Mouse (Mus musculus): Measurements from ENCODE around the gene Scp2.

Scp2 gene

DNA sequence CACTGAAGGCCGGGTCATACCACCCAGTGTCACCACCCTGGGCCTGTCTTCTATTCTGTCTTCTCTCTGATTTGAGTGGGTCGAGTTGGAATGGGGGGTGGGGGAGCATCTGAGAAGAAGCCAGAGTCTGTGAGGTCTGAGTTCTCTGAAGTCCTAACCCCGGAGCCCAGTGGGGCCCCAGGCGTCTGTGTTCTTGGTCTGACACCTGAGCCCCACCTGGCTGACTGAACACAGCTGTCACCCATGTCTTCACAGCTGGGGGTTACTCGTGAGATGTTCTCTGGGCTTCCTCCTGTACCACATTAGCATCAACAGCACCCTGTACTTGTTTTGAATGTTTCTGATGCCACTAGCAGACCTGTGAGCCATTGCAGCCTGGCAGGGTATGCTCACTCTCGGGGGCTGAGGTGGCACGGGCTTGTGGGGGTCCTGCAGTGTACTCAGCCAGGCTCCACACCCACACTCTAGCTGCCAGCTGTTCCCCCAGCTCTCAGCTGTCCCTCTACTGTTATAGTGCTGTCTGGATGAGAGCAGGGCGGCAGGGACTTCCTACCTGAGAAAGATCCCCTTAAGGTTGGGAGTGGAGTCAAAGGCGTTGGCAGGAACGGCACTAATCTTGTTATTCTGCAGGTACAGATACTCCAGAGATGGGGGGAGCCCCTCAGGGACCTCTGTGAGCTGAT lies 126.4 kb downstream of the Scp2 start:
- no peak for DNase-seq (ENCODE audit: low spot score)

DNA sequence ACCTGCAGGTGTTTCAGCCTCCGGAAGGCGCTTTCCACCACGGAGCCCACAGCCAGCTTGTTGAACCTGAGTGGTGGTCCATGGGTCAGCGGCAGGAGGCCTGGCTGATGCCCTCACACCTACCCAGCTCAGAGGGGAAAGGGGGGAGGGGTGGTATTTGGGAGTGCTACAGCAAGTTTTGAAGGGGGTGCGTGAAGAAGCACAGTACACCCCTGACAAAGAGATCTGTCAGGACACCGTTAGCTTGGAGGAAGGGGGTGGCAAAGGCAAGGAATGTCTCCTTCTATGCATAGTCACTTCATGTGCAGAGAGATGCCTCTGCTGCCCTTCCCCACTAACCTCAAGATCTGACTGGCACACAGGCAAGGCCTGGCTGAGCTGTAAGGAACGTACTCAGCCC lies 127.0 kb downstream of the Scp2 start:
- no peak for DNase-seq (ENCODE audit: low spot score)

- DNase-seq (ENCODE audit: low spot score) = no peak
These were observed 128.5 kb downstream of the Scp2 start for GRCm38 (mm10) chr4:108016321-108016720.

GRCm38 (mm10) chr4:108015067-108015765 lies 129.6 kb downstream of the Scp2 start:
- DNase-seq (ENCODE audit: low spot score) = peak; percentile 89

GRCm38 (mm10) chr4:108014466-108014865 lies 130.3 kb downstream of the Scp2 start:
- no peak for DNase-seq (ENCODE audit: low spot score)

- DNase-seq (ENCODE audit: low spot score) = no peak
These were observed 136.3 kb downstream of the Scp2 start for GRCm38 (mm10) chr4:108008541-108008940.

DNA sequence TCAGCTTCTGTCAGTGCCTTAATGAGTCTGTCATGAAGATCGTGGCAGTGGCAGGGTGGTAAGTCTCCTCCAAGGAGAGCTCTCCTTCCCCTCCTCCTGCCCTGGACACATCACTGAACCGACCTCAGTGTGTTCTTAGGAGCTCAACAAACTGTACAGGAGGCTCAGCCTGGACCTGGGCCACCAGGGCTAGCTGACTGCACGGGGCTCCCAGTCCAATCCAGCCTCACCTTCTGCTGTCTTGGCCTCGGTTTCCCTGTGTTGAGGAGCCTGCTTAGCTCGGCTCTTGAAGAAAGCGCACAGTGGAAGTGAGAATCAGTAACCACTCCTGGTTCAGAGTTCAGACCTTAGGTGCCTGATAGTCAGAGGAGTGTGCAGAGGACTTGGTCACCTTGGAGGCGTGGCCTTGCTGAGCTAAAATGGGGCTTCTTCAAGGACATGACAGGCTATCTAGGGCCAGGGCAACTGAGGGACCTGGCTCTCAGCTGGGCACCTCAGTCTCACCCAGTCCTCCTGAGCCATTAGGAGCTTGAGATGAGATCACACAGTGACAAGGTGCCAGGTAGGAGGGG lies 137.2 kb downstream of the Scp2 start:
- no peak for DNase-seq (ENCODE audit: low spot score)

- DNase-seq (ENCODE audit: low spot score) = no peak
These were observed 139.5 kb downstream of the Scp2 start for GRCm38 (mm10) chr4:108005328-108005727.

GRCm38 (mm10) chr4:107999380-107999779 lies 145.4 kb downstream of the Scp2 start:
- DNase-seq (ENCODE audit: low spot score) = no peak

DNA sequence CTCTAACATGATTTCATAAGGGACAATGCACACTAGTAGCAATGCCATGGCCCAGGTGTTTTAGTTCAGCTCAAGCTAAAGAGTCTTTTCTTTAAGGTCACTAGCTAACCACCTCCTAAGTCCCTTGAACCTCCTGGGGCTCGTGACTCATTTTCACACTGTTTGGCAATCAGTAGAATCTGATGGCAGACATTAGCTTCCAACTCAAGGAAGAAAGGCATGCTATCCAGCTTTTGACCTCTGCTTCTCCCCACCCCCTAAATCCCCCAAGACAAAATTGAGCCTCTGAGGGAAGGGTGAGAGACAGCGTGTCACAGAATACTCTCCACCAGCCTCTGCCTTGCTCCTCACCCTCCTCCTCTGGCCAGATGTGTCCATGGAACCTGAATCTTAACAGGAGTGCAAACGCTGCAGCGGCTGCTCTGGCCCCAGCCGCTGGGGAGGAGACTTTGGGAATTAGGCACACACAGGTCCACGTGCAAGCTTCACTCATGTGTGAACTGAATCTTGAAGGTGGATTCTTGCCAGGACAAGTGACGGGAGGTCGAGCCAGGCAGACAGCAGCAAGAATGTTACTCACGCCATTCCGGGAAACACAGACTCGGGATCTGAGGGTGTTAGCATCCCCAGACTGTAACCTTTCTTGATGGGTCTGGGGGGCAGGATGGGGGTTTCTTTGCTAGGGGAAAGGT lies 146.0 kb downstream of the Scp2 start:
- peak; percentile 65 for DNase-seq (ENCODE audit: low spot score)

DNA sequence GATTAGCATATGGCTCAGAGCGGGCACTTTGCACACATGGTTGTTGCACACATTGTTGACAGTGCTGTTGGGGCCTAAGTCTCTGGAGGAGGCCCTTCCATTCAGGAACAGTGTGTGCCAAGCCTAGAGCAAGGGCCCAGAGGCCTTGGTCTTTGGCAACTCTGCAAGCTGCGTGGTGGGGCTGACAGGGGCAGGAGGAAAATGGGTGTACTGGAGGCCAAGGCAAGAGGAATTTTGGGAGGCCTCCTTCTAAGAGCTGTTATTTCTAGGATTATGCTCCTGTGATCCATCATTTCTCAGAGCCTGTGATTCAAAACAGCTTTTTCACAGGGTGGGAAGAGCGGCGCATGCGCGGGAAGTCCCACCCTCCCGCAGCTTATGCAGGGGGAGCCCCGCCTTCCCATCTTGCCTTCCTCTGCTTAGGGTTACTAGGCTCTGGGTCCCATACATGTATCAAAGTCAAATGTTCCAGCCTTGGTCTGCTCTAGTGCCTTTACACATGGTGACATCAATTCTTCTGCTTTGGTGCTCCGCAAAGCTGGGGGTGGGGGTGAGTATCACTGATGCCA lies 148.3 kb downstream of the Scp2 start:
- no peak for DNase-seq (ENCODE audit: low spot score)

DNA sequence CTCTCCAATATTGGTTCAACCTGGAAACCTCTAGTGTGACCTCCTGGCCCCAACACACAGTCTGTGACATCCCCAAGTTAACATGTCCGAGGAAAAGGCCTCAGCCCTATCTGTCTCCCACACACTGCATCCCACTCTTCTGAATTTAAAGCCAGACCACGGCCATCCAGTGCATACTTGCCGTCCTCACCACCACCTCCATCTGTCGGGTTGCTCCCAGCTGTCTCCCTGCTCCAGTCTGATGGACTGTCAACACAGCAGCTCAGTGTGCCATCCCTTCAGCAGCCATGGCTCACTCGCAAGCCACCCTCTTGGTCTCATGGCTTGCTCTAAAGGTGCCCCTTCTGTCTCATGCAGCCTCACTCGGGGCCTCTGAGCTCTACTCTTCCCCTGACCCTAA lies 149.1 kb downstream of the Scp2 start:
- no peak for DNase-seq (ENCODE audit: low spot score)

- no peak for DNase-seq (ENCODE audit: low spot score)
These were observed 149.8 kb downstream of the Scp2 start for GRCm38 (mm10) chr4:107995011-107995410.
